Mouse (Mus musculus) midbrain, embryonic 11.5 days (tissue): ENCODE results near the gene Cxcl9. TPM values are rescaled to one million over a fixed set of nuclear protein-coding genes. Genes with fewer than 3 reads are reported as not detected.

Experiments
- ATAC-seq: fragments of 200-750 bp; cut with Nextera tagmentation; 2 replicates; pipeline ENCODE4 v1.8.0; 2017; ENCODE audit warnings: moderate TSS enrichment, moderate library complexity; ENCODE audit not compliant: low FRiP score
- DNase-seq: peaks from one replicate; pipeline ENCODE4 v3.0.0; 2015; ENCODE audit warnings: low spot score; ENCODE audit errors: missing footprints
- H3K27ac ChIP-seq: fragments of 300-500 bp; sonication (generic); 2 replicates; pipeline ENCODE4 v1.5.1; 2014; ENCODE audit warnings: low read depth, low read length
- H3K27me3 ChIP-seq: fragments of 300-500 bp; sonication (generic); 2 replicates; pipeline ENCODE4 v1.6.1; 2014; ENCODE audit warnings: mild to moderate bottlenecking, low read length, moderate library complexity, mixed read lengths; ENCODE audit not compliant: control insufficient read depth, insufficient read depth
- H3K36me3 ChIP-seq: fragments of 300-500 bp; sonication (generic); 2 replicates; pipeline ENCODE4 v1.6.1; 2014; ENCODE audit warnings: mild to moderate bottlenecking, low read length, moderate library complexity, mixed read lengths; ENCODE audit not compliant: control insufficient read depth, insufficient read depth
- H3K4me1 ChIP-seq: fragments of 300-500 bp; sonication (generic); 2 replicates; pipeline ENCODE4 v1.6.1; 2014; ENCODE audit warnings: low read length; ENCODE audit not compliant: control insufficient read depth, insufficient read depth
- H3K4me2 ChIP-seq: fragments of 300-500 bp; sonication (generic); 2 replicates; pipeline ENCODE4 v1.6.1; 2014; ENCODE audit warnings: mild to moderate bottlenecking, moderate library complexity
- H3K4me3 ChIP-seq: fragments of 300-500 bp; sonication (generic); 2 replicates; pipeline ENCODE4 v1.5.1; 2014; ENCODE audit warnings: low read depth, low read length
- H3K9ac ChIP-seq: fragments of 300-500 bp; sonication (generic); 2 replicates; pipeline ENCODE4 v1.6.1; 2014; ENCODE audit warnings: low read length
- H3K9me3 ChIP-seq: fragments of 300-500 bp; sonication (generic); 2 replicates; pipeline ENCODE4 v1.6.1; 2016; ENCODE audit warnings: low read length; ENCODE audit not compliant: control insufficient read depth
- WGBS: fragments of 180-500 bp; shearing (Covaris S2); extraction: QIAGEN DNeasy Blood & Tissue Kit; methylation state at CpG from one replicate; pipeline ENCODE4 v1.1.7; 2014; 5-methylcytosine and 5-hydroxymethylcytosine counted together
- polyA plus RNA-seq: library from polyadenylated mRNA; unstranded; fragments of >200 nt; fragmentation: Nextera tagmentation; extraction: Ambion mirVana; gene quantifications from 2 replicates; pipeline ENCODE4 v1.2.1, GENCODE M21; 2014

The Cxcl9 gene
- polyA plus RNA-seq = not detected in 2 replicates

DNA sequence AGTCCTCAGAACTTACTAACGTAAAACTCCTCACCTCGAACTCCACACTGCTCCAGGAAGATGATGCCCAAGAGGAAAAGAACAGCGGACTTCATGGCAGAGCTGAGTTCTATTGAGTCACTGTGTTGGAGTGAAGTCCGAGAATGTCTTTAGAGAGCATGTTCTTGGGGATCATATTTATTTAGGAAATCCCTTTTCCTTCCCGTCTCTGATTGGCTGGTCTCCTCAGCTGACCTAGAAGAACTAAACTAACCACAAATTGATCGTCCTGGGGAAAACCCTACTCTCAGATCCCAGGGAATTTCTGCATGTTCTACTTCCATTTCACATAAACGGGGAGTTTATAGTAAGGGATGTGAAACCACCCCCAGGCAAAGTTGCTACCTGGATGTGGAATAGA, at the start of gene Cxcl9:
Cxcl9 (minus strand) TSS at position 151 of the 400 bp plus-strand sequence.
- Histone ChIP-seq H3K27ac (no peak within 1 kb of the TSS), H3K27me3 (no peaks in the 10 kb centered on the region), H3K4me1 (no peaks in the 10 kb centered on the region), H3K9ac (no peak within 1 kb of the TSS), H3K9me3 (no peaks in the 10 kb centered on the region), H3K4me2 (no peak within 1 kb of the TSS), H3K4me3 (no peak within 1 kb of the TSS), H3K36me3 (no peaks in the 10 kb centered on the region)
- DNase-seq (no peak), ATAC-seq (no peak)
- 87% methylated on average over 7 of the region's 7 CpGs for WGBS

DNA sequence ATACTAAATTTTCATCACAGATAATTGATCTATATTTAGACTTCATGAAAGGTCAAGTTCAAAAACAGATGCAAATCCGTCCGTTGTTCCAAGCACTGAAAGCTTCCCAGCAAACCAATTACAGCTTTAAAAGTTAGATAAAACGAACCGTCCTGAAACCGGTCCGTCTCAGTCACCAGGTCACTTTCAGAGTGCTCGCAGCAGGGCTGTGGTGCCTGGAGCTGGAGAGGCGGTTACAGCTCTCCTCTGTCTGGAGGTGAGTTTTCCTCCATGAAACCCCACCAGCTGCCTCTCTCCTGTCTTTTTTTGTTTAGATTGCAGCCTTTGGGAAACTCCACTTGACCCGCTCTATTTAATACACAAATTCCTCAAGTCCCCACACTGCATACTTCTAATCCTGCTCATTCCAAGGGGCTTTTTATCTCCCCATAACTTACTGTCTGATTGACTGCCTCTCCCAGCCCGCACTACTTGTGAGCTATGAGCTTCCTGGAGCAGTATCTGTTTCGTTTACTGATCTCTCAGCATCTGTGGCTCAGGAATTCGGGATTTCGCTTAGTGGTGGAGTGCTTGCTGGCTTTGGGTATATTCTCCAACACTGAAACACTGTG, 49.0 kb upstream of the Cxcl9 start:
- Histone ChIP-seq H3K9me3 (no peaks in the 10 kb centered on the region), H3K4me3 (no peak overlapping the region), H3K36me3 (no peaks in the 10 kb centered on the region), H3K9ac (peak overlapping the region; percentile 13; the same call in 1 of the 2 replicates), H3K4me2 (no peak overlapping the region), H3K4me1 (peaks cover 2% of the 10 kb centered on the region; the same call in 1 of the 2 replicates), H3K27ac (no peak overlapping the region), H3K27me3 (no peaks in the 10 kb centered on the region)
- DNase-seq (peak; percentile 75), ATAC-seq (0 out of 2 replicates have a peak, but pooled peaks have one; percentile 20)
- WGBS = 51% methylated on average over 13 of the region's 13 CpGs

DNA sequence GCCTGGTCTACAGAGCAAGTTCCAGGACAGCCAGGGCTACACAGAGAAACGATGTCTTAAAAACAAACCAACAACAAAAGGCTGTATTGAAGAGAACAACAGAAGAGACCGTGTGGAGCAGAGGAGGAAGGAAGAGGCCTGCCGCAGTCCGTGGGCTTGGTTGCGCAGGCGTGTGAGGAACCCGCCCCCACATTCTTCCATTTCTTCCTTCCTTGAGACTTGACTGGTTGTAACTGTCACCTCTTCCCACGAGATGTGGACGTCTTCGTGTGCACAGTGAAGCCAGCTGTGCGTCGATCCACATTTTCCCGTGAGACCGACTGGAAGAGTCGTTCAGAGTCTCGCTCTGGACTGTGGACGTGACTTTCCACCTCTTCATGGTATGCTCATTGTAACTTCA, 47.5 kb upstream of the Cxcl9 start:
- Histone ChIP-seq H3K9ac (no peak overlapping the region), H3K27me3 (no peaks in the 10 kb centered on the region), H3K4me1 (peaks cover 2% of the 10 kb centered on the region; the same call in 1 of the 2 replicates), H3K4me2 (no peak overlapping the region), H3K4me3 (no peak overlapping the region), H3K27ac (no peak overlapping the region), H3K9me3 (no peaks in the 10 kb centered on the region), H3K36me3 (no peaks in the 10 kb centered on the region)
- DNase-seq (peak; percentile 61), ATAC-seq (no peak)
- 86% methylated on average over 17 of the region's 17 CpGs for WGBS

DNA sequence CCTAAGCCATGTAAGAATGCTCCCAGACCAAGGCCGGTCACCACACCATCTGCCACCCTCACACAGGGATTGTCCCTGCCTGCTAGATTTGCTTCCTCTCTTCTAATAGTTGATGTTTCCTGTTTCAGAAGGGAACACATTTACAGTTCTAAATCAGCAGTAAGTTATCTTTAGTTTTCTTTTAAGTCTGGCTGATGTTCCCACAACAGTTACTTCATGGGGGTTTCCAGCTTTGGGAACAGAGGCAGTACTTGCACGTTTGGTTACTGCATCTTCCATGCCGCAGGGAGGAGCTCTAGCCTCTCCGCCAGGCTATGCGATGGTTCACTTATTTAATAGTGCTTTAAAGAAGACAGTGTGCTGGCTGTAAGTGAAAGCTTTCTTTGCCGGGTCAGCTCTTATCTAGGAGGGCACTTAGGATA, 46.9 kb upstream of the Cxcl9 start:
- Histone ChIP-seq H3K9me3 (no peaks in the 10 kb centered on the region), H3K27me3 (no peaks in the 10 kb centered on the region), H3K4me2 (no peak overlapping the region), H3K9ac (no peak overlapping the region), H3K27ac (no peak overlapping the region), H3K4me3 (no peak overlapping the region), H3K4me1 (peaks cover 2% of the 10 kb centered on the region; the same call in 1 of the 2 replicates), H3K36me3 (no peaks in the 10 kb centered on the region)
- WGBS = 84% methylated on average over 6 of the region's 6 CpGs
- peak; percentile 37 for DNase-seq
- ATAC-seq = no peak

DNA sequence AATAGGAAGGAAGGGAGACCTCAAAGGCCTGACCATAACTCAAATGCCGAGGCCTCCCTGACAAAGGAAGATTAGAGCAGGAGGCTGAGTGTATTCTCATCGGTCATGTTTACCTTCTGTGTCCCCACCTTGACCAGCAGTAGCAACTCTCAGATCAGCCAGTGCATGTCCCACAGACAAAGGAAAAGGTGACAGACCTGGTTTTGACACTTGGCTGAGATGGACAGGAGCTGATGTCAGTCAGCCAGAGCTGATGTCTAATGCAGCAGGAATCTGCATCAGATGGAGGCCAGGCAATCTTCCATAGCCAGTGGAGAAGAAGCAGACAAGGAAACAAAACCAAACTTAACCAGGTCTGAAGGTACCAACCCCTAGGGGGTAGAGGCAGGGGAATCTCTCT, 44.7 kb upstream of the Cxcl9 start:
- H3K27ac ChIP-seq = no peak overlapping the region
- ATAC-seq (no peak), DNase-seq (peak; percentile 65)
- H3K4me1 ChIP-seq = peaks cover 2% of the 10 kb centered on the region; the same call in 1 of the 2 replicates
- no peak overlapping the region for H3K4me3 ChIP-seq
- H3K4me2 ChIP-seq = no peak overlapping the region
- H3K9me3 ChIP-seq = no peaks in the 10 kb centered on the region
- no peaks in the 10 kb centered on the region for H3K27me3 ChIP-seq
- H3K9ac ChIP-seq = no peak overlapping the region
- no peaks in the 10 kb centered on the region for H3K36me3 ChIP-seq
- 68% methylated on average over 2 of the region's 2 CpGs for WGBS

DNA sequence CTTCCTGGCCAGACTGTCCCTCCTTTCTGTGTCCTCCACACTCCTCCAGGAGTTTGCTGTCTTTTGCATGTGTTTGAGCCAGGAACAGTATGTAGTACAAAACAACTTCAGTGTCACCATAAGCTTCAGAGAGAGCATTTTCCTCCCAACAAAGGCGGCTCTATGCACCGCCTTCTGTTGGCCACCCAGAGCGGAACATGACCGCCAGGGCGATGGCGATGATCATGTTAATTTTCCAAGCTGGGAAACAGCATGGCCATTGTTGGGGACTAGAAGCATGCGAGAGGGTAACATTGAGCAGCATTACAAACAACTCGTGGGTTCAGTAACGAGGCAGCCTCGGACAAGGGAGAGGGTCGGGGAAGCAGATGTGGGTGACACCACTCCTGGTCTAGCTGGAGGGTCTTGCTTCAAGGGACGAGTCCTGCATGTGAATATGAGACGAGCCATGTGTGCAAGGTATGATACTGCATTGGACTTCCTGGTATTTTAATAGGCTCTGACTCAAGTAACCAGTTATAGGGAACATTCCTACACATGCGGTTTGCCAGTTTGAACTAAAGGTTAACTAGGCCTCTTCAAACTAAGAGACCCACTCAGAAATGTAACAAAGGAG, 43.6 kb upstream of the Cxcl9 start:
- H3K36me3 ChIP-seq = no peaks in the 10 kb centered on the region
- H3K4me2 ChIP-seq = no peak overlapping the region
- no peak overlapping the region for H3K27ac ChIP-seq
- H3K4me3 ChIP-seq = no peak overlapping the region
- no peaks in the 10 kb centered on the region for H3K9me3 ChIP-seq
- no peaks in the 10 kb centered on the region for H3K27me3 ChIP-seq
- WGBS = 80% methylated on average over 14 of the region's 14 CpGs
- H3K9ac ChIP-seq = no peak overlapping the region
- H3K4me1 ChIP-seq = no peaks in the 10 kb centered on the region
- peak; percentile 70 for DNase-seq
- peak; percentile 36; the same call in 1 of the 2 replicates for ATAC-seq

DNA sequence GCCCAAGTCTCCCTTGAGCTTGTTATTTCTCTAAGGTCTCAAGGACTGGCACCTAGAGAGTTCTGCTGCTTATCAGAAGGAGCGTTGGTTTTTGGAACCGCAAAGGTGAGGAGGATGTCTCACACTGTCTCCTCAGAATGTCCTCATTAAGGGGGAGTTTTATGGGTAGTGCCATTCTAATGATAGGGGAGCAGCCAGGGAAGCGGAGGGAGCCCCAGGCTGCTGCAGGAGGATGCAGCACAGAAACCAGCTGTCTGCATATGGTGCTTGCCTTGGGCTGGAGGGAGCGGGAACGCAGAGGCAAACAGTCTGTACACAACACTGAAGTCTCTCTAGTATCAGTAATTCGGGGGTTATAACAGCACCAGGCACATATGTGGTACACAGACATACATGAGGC, 43.0 kb upstream of the Cxcl9 start:
- Histone ChIP-seq H3K4me2 (no peak overlapping the region), H3K27ac (no peak overlapping the region), H3K4me1 (no peaks in the 10 kb centered on the region), H3K4me3 (no peak overlapping the region), H3K27me3 (no peaks in the 10 kb centered on the region), H3K9me3 (no peaks in the 10 kb centered on the region), H3K36me3 (no peaks in the 10 kb centered on the region), H3K9ac (no peak overlapping the region)
- ATAC-seq (no peak), DNase-seq (peak; percentile 74)
- WGBS = 90% methylated on average over 6 of the region's 6 CpGs

DNA sequence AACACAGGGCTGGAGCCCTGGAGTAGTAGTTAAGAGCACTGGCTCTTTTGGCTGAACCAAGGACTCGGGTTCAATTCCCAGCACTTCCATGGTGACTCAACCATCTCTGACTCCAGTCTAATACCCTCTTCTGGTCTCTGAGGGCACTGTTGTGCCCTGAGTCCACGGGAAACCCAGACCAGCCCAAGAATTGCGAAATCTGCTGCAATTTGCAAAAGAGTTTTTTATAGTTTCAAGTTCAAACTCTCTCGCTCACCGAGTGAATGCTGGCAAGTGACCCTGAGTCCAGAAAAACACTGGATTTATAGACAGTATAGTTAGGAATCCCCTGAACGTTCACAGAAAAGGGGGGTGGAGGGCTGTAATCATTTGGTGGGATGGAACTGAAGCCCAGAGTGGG, 42.5 kb upstream of the Cxcl9 start:
- H3K4me3 ChIP-seq = no peak overlapping the region
- no peaks in the 10 kb centered on the region for H3K27me3 ChIP-seq
- 83% methylated on average over 6 of the region's 6 CpGs for WGBS
- H3K27ac ChIP-seq = no peak overlapping the region
- H3K4me2 ChIP-seq = no peak overlapping the region
- H3K36me3 ChIP-seq = no peaks in the 10 kb centered on the region
- H3K4me1 ChIP-seq = no peaks in the 10 kb centered on the region
- DNase-seq (peak; percentile 37), ATAC-seq (no peak)
- no peak overlapping the region for H3K9ac ChIP-seq
- H3K9me3 ChIP-seq = no peaks in the 10 kb centered on the region

DNA sequence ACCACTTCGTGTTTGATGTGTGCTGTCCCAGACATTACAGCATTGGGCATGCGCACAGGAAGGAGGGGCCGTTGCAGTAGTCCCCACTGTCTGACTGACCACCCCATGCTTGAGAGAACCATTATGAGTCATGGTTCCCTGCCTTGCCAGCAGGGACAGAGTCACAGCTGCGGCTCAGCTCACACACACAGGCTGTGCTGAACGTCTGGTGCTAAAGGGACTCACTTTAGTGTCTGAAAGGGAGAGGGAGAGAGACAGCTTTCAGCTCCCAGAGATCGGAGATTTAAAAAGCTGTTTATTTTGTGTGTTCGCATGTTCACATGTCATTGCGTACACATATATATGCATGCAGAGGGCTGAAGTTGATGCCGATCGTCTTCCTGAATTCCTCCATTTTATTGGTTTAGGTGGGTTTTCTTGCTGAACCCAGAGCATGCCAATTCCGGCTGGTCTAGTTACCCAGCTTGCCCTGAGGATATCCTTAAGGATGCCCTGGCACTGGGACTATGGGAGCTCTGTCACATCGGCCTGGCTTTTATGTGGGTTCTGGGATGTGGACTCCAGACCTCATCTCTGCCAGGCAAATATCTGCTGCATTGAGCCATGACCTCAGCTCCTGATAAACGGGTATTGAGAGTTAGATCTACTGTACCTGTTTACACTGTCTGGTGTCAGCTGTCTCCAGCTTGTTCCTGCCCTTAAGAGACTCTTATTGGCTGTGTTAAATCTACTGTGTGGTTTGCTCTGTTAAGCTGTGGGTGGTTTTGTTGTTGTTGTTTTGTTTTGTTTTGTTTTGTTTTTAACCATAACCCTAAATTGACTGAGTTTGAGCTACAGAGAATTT, 41.5 kb upstream of the Cxcl9 start:
- H3K4me2 ChIP-seq = no peak overlapping the region
- ATAC-seq (peak; percentile 70), DNase-seq (peak; percentile 82)
- H3K36me3 ChIP-seq = no peaks in the 10 kb centered on the region
- WGBS = 77% methylated on average over 13 of the region's 13 CpGs
- H3K27ac ChIP-seq = no peak overlapping the region
- H3K4me3 ChIP-seq = no peak overlapping the region
- H3K27me3 ChIP-seq = no peaks in the 10 kb centered on the region
- H3K9ac ChIP-seq = no peak overlapping the region
- no peaks in the 10 kb centered on the region for H3K4me1 ChIP-seq
- no peaks in the 10 kb centered on the region for H3K9me3 ChIP-seq
